Mouse (Mus musculus) olfactory bulb, adult 2 months (tissue): ENCODE measurements around the gene Rab3ip. TPM values are rescaled to one million over a fixed set of nuclear protein-coding genes. Genes with fewer than 3 reads are reported as not detected.

ENCODE experiments used
- H3K27ac ChIP-seq: fragments of 200-500 bp; 2 replicates; pipeline ENCODE4 v1.5.1; 2012; ENCODE audit warnings: low read depth, low read length; ENCODE audit not compliant: insufficient read depth
- H3K4me1 ChIP-seq: fragments of 200-500 bp; 2 replicates; pipeline ENCODE4 v1.6.1; 2012; ENCODE audit warnings: low read length; ENCODE audit not compliant: control insufficient read depth, insufficient read depth
- H3K4me3 ChIP-seq: fragments of 200-500 bp; 2 replicates; pipeline ENCODE4 v1.5.1; 2012; ENCODE audit warnings: mild to moderate bottlenecking, low read depth, low read length, moderate library complexity; ENCODE audit not compliant: insufficient read depth
- CTCF ChIP-seq: fragments of 200-500 bp; IDR thresholded peaks from 2 replicates; pipeline ENCODE4 v1.5.1; 2012; ENCODE audit warnings: low read depth, mild to moderate bottlenecking, low read length, moderate library complexity; ENCODE audit not compliant: insufficient read depth
- POLR2A ChIP-seq: fragments of 200-500 bp; IDR thresholded peaks from 2 replicates; pipeline ENCODE4 v1.6.1; 2012; ENCODE audit warnings: mild to moderate bottlenecking, low read depth, low read length, moderate library complexity; ENCODE audit not compliant: insufficient read depth
- WGBS: fragments of 180-500 bp; shearing (Covaris S2); methylation state at CpG from one replicate; pipeline ENCODE4 v1.1.7; 2018; 5-methylcytosine and 5-hydroxymethylcytosine counted together
- polyA plus RNA-seq: library from polyadenylated mRNA; stranded (reverse); fragments of >200 nt; gene quantifications from 2 replicates; pipeline ENCODE4 v1.2.4, GENCODE M21; 2012; ENCODE audit warnings: low replicate concordance; ENCODE audit not compliant: missing spikeins, insufficient read depth, insufficient read length

Gene Rab3ip
- polyA plus RNA-seq, 1 experiment = not detected

GRCm38 (mm10) chr10:116930506-116930905 is 20.1 kb downstream of the Rab3ip start:
- no peak for TF ChIP-seq CTCF
- TF ChIP-seq POLR2A = no peak
- H3K27ac ChIP-seq = no peak overlapping the region
- peaks cover 9% of the 10 kb centered on the region for H3K4me1 ChIP-seq
- 85% methylated on average over 7 of the region's 7 CpGs for WGBS
- H3K4me3 ChIP-seq = no peak overlapping the region

GRCm38 (mm10) chr10:116928826-116929225 is 21.7 kb downstream of the Rab3ip start:
- no peak overlapping the region for H3K4me3 ChIP-seq
- TF ChIP-seq CTCF (no peak), POLR2A (no peak)
- peaks cover 9% of the 10 kb centered on the region for H3K4me1 ChIP-seq
- WGBS = 82% methylated on average over 3 of the region's 3 CpGs
- no peak overlapping the region for H3K27ac ChIP-seq

- 88% methylated on average over 11 of the region's 11 CpGs for WGBS
- Histone ChIP-seq H3K27ac (no peak overlapping the region), H3K4me1 (peaks cover 6% of the 10 kb centered on the region), H3K4me3 (no peak overlapping the region)
- TF ChIP-seq CTCF = no peak
- no peak for TF ChIP-seq POLR2A
Observed at GRCm38 (mm10) chr10:116926428-116927113, 24.0 kb downstream of the Rab3ip start.

- Histone ChIP-seq H3K4me3 (no peak overlapping the region), H3K4me1 (no peaks in the 10 kb centered on the region), H3K27ac (no peak overlapping the region)
- TF ChIP-seq CTCF (no peak), POLR2A (no peak)
- 93% methylated on average over 19 of the region's 19 CpGs for WGBS
Observed at GRCm38 (mm10) chr10:116923651-116924495, 26.7 kb downstream of the Rab3ip start.

GRCm38 (mm10) chr10:116922161-116922560 is 28.4 kb downstream of the Rab3ip start:
- no peak for TF ChIP-seq CTCF
- TF ChIP-seq POLR2A = no peak
- Histone ChIP-seq H3K4me3 (no peak overlapping the region), H3K27ac (no peak overlapping the region), H3K4me1 (peaks cover 5% of the 10 kb centered on the region)
- WGBS = 92% methylated on average over 15 of the region's 15 CpGs

- TF ChIP-seq CTCF = no peak
- no peak for TF ChIP-seq POLR2A
- Histone ChIP-seq H3K4me3 (no peak overlapping the region), H3K4me1 (peaks cover 5% of the 10 kb centered on the region), H3K27ac (no peak overlapping the region)
- WGBS = 95% methylated on average over 15 of the region's 15 CpGs
Observed at GRCm38 (mm10) chr10:116921416-116921815, 29.2 kb downstream of the Rab3ip start.

- H3K4me1 ChIP-seq = peaks cover 5% of the 10 kb centered on the region
- TF ChIP-seq CTCF (no peak), POLR2A (no peak)
- H3K4me3 ChIP-seq = no peak overlapping the region
- no peak overlapping the region for H3K27ac ChIP-seq
- 97% methylated on average over 8 of the region's 8 CpGs for WGBS
Observed at GRCm38 (mm10) chr10:116920641-116921040, 29.9 kb downstream of the Rab3ip start.

GRCm38 (mm10) chr10:116919368-116920317 is 30.9 kb downstream of the Rab3ip start:
- peaks cover 5% of the 10 kb centered on the region for H3K4me1 ChIP-seq
- no peak for TF ChIP-seq CTCF
- TF ChIP-seq POLR2A = no peak
- 92% methylated on average over 25 of the region's 25 CpGs for WGBS
- no peak overlapping the region for H3K27ac ChIP-seq
- no peak overlapping the region for H3K4me3 ChIP-seq
